Mouse (Mus musculus) forebrain, postnatal 0 days (tissue): ENCODE results near the gene Mthfs. TPM values are rescaled to one million over a fixed set of nuclear protein-coding genes. Genes with fewer than 3 reads are reported as not detected.
A peak's percentile ranks its signal among the peaks of the same experiment; 100 is the strongest.
"Not testable (repeated sequence)": the region's sequence is repeated elsewhere in the genome, so short reads cannot be mapped to it uniquely, and the experiment has no call there.

Experiments used
- ATAC-seq: fragments of 200-750 bp; cut with Nextera tagmentation; 2 replicates; pipeline ENCODE4 v1.8.0; 2017; ENCODE audit warnings: mild to moderate bottlenecking, moderate library complexity
- DNase-seq: peaks from one replicate; pipeline ENCODE4 v3.0.0-alpha.2; 2015
- H3K27ac ChIP-seq: fragments of 300-500 bp; sonication (generic); 2 replicates; pipeline ENCODE4 v1.5.1; 2014; ENCODE audit warnings: low read depth, mild to moderate bottlenecking, antibody characterized with exemption, low read length, moderate library complexity, mixed read lengths
- H3K27me3 ChIP-seq: fragments of 300-500 bp; sonication (generic); 2 replicates; pipeline ENCODE4 v1.6.1; 2014; ENCODE audit warnings: mild to moderate bottlenecking, low read length, mixed read lengths; ENCODE audit not compliant: insufficient read depth
- H3K36me3 ChIP-seq: fragments of 300-500 bp; sonication (generic); 2 replicates; pipeline ENCODE4 v1.6.1; 2014; ENCODE audit warnings: mild to moderate bottlenecking, moderate library complexity; ENCODE audit not compliant: insufficient read depth
- H3K4me1 ChIP-seq: fragments of 300-500 bp; sonication (generic); 2 replicates; pipeline ENCODE4 v1.6.1; 2014; ENCODE audit warnings: antibody characterized with exemption; ENCODE audit not compliant: insufficient read depth
- H3K4me2 ChIP-seq: fragments of 300-500 bp; sonication (generic); 2 replicates; pipeline ENCODE4 v1.6.1; 2014; ENCODE audit warnings: low read depth, mild to moderate bottlenecking, moderate library complexity
- H3K4me3 ChIP-seq: fragments of 300-500 bp; sonication (generic); 2 replicates; pipeline ENCODE4 v1.5.1; 2014; ENCODE audit warnings: low read depth, low read length, mixed read lengths
- H3K9ac ChIP-seq: fragments of 300-500 bp; sonication (generic); 2 replicates; pipeline ENCODE4 v1.6.1; 2014; ENCODE audit warnings: mild to moderate bottlenecking
- H3K9me3 ChIP-seq: fragments of 300-500 bp; sonication (generic); 2 replicates; pipeline ENCODE4 v1.6.1; 2016; ENCODE audit warnings: low read length
- CTCF ChIP-seq: sonication (generic); IDR thresholded peaks from 2 replicates; pipeline ENCODE4 v1.5.1; 2016; ENCODE audit warnings: antibody characterized with exemption, control low read depth, low read depth
- WGBS: fragments of 180-500 bp; shearing (Covaris S2); extraction: QIAGEN DNeasy Blood & Tissue Kit; methylation state at CpG from one replicate; pipeline ENCODE4 v1.1.7; 2014; 5-methylcytosine and 5-hydroxymethylcytosine counted together
- polyA plus RNA-seq: library from polyadenylated mRNA; unstranded; fragments of >200 nt; fragmentation: Nextera tagmentation; extraction: Ambion mirVana; gene quantifications from 2 replicates; pipeline ENCODE4 v1.2.1, GENCODE M21; 2015
- total RNA-seq: library from RNA; depleted of rRNA; stranded (reverse); fragments of >200 nt; gene quantifications from 2 replicates; pipeline ENCODE4 v1.2.3, GENCODE M21; 2014

Mthfs gene
- total and polyA plus RNA-seq, 2 experiments from 2014 or later, result 3.2 to 17.8 TPM

GRCm38 (mm10) chr9:89208939-89209338 lies 1.5 kb upstream of the Mthfs start:
- WGBS, result 78% methylated on average over 1 of the region's 1 CpGs
- H3K9ac ChIP-seq, H3K4me1 ChIP-seq, DNase-seq, H3K4me3 ChIP-seq, H3K9me3 ChIP-seq, H3K4me2 ChIP-seq, H3K27me3 ChIP-seq, H3K27ac ChIP-seq, ATAC-seq, H3K36me3 ChIP-seq: not testable (repeated sequence)

- 0 out of 2 replicates have a peak overlapping the region, but pooled peaks have one; percentile 54 for H3K27ac ChIP-seq
- 7% methylated on average over 9 of the region's 44 CpGs for WGBS
- H3K9ac ChIP-seq, result 0 out of 2 replicates have a peak overlapping the region, but pooled peaks have one; percentile 25
- H3K36me3 ChIP-seq, H3K4me1 ChIP-seq, H3K9me3 ChIP-seq, H3K27me3 ChIP-seq: not testable (repeated sequence)
- peak overlapping the region; percentile 45 for H3K4me2 ChIP-seq
- peak; percentile 35 for DNase-seq
- peak overlapping the region; percentile 26 for H3K4me3 ChIP-seq
- ATAC-seq, result peak; percentile 95
Measured at GRCm38 (mm10) chr9:89211065-89211858, 786 bp downstream of the Mthfs start.

- not testable (repeated sequence) for ATAC-seq, DNase-seq, H3K36me3 ChIP-seq, H3K9ac ChIP-seq, H3K4me3 ChIP-seq, H3K27ac ChIP-seq, H3K4me2 ChIP-seq, H3K9me3 ChIP-seq, H3K4me1 ChIP-seq, H3K27me3 ChIP-seq
- TF ChIP-seq CTCF, result peak; percentile 13; the same call in 1 of the 2 replicates
- WGBS, result 47% methylated on average over 1 of the region's 1 CpGs
Measured at GRCm38 (mm10) chr9:89212428-89212827, 2.0 kb downstream of the Mthfs start.

- H3K9ac ChIP-seq, H3K4me1 ChIP-seq, DNase-seq, H3K27me3 ChIP-seq, H3K36me3 ChIP-seq, H3K9me3 ChIP-seq, ATAC-seq, H3K4me3 ChIP-seq, H3K4me2 ChIP-seq, H3K27ac ChIP-seq: not testable (repeated sequence)
- 83% methylated on average over 4 of the region's 4 CpGs for WGBS
Measured at GRCm38 (mm10) chr9:89218174-89218573, 7.7 kb downstream of the Mthfs start.

GRCm38 (mm10) chr9:89219668-89220067 lies 9.2 kb downstream of the Mthfs start:
- H3K27me3 ChIP-seq, H3K9me3 ChIP-seq, H3K9ac ChIP-seq, H3K4me2 ChIP-seq, H3K27ac ChIP-seq, DNase-seq, H3K4me1 ChIP-seq, H3K36me3 ChIP-seq, H3K4me3 ChIP-seq, ATAC-seq: not testable (repeated sequence)
- 94% methylated on average over 3 of the region's 4 CpGs for WGBS

- H3K9ac ChIP-seq, H3K4me1 ChIP-seq, H3K27me3 ChIP-seq, H3K4me3 ChIP-seq, H3K27ac ChIP-seq, H3K36me3 ChIP-seq, ATAC-seq, DNase-seq, H3K9me3 ChIP-seq, H3K4me2 ChIP-seq: not testable (repeated sequence)
- 91% methylated on average over 6 of the region's 6 CpGs for whole genome bisulfite sequencing
Measured at GRCm38 (mm10) chr9:89220704-89221287, 10.3 kb downstream of the Mthfs start.

- WGBS, result 60% methylated on average over 4 of the region's 4 CpGs
- H3K4me2 ChIP-seq, result no peak overlapping the region
- DNase-seq (peak; percentile 46), ATAC-seq (0 out of 2 replicates have a peak, but pooled peaks have one; percentile 47)
- no peaks in the 10 kb centered on the region for H3K27me3 ChIP-seq
- no peaks in the 10 kb centered on the region for H3K9me3 ChIP-seq
- no peak overlapping the region for H3K9ac ChIP-seq
- no peaks in the 10 kb centered on the region for H3K4me1 ChIP-seq
- no peaks in the 10 kb centered on the region for H3K36me3 ChIP-seq
- H3K27ac ChIP-seq, result no peak overlapping the region
- no peak overlapping the region for H3K4me3 ChIP-seq
- TF ChIP-seq CTCF, result peak; percentile 64
Measured at GRCm38 (mm10) chr9:89226071-89226470, 15.6 kb downstream of the Mthfs start.
